Mouse (Mus musculus): ENCODE measurements around the gene Nek2.

Nek2 gene

GRCm38 (mm10) chr1:191814935-191815334 lies 6.3 kb upstream of the Nek2 start:
- DNase-seq (ENCODE audit: low spot score): no peak

GRCm38 (mm10) chr1:191816596-191816995 lies 4.6 kb upstream of the Nek2 start:
- DNase-seq (ENCODE audit: low spot score): no peak

GRCm38 (mm10) chr1:191817418-191818144 lies 3.7 kb upstream of the Nek2 start:
- DNase-seq (ENCODE audit: low spot score): peak; percentile 89

GRCm38 (mm10) chr1:191818145-191818631 lies 3.1 kb upstream of the Nek2 start:
- no peak for DNase-seq (ENCODE audit: low spot score)

- no peak for DNase-seq (ENCODE audit: low spot score)
Observed at GRCm38 (mm10) chr1:191819026-191819425, 2.2 kb upstream of the Nek2 start.

GRCm38 (mm10) chr1:191820951-191821325 lies 306 bp upstream of the Nek2 start:
- DNase-seq (ENCODE audit: low spot score): no peak

- no peak for DNase-seq (ENCODE audit: low spot score)
Observed at GRCm38 (mm10) chr1:191829124-191829523, 7.9 kb downstream of the Nek2 start.

GRCm38 (mm10) chr1:191833396-191833795 lies 12.2 kb downstream of the Nek2 start:
- DNase-seq (ENCODE audit: low spot score): no peak

- DNase-seq (ENCODE audit: low spot score): peak; percentile 74
Observed at GRCm38 (mm10) chr1:191834825-191835224, 13.6 kb downstream of the Nek2 start.

GRCm38 (mm10) chr1:191836318-191836985 lies 15.2 kb downstream of the Nek2 start:
- no peak for DNase-seq (ENCODE audit: low spot score)

- DNase-seq (ENCODE audit: low spot score): no peak
Observed at GRCm38 (mm10) chr1:191837691-191838090, 16.4 kb downstream of the Nek2 start.

- DNase-seq (ENCODE audit: low spot score): no peak
Observed at GRCm38 (mm10) chr1:191838994-191839741, 17.9 kb downstream of the Nek2 start.

GRCm38 (mm10) chr1:191840774-191841565 lies 19.7 kb downstream of the Nek2 start:
- DNase-seq (ENCODE audit: low spot score): no peak

GRCm38 (mm10) chr1:191842247-191842646 lies 21.0 kb downstream of the Nek2 start:
- no peak for DNase-seq (ENCODE audit: low spot score)

GRCm38 (mm10) chr1:191846667-191847066 lies 25.4 kb downstream of the Nek2 start:
- no peak for DNase-seq (ENCODE audit: low spot score)

- DNase-seq (ENCODE audit: low spot score): no peak
Observed at GRCm38 (mm10) chr1:191849501-191849900, 28.3 kb downstream of the Nek2 start.

- DNase-seq (ENCODE audit: low spot score): no peak
Observed at GRCm38 (mm10) chr1:191853442-191853841, 32.2 kb downstream of the Nek2 start.

GRCm38 (mm10) chr1:191854716-191855115 lies 33.5 kb downstream of the Nek2 start:
- DNase-seq (ENCODE audit: low spot score): peak; percentile 23

- no peak for DNase-seq (ENCODE audit: low spot score)
Observed at GRCm38 (mm10) chr1:191855136-191855878, 34.1 kb downstream of the Nek2 start.

GRCm38 (mm10) chr1:191856886-191857651 lies 35.8 kb downstream of the Nek2 start:
- DNase-seq (ENCODE audit: low spot score): no peak

Measured in layer of hippocampus, adult 11-12 months (tissue).